Comparison of ENCODE assay signal across 16 mouse cellular contexts in genomic region chr8:61340283-61340984, GRCm38 (mm10).
DNase-seq lines count a peak whose midpoint lies in the region; ATAC-seq and TF ChIP-seq lines count a peak whose summit lies in the region.
"Had no signal": no experiment of that assay in that cellular context is flagged by ENCODE, and none has a peak within 500 bp of the region (broad histone marks: within the 10 kb centered on the region; RNA-seq: fewer than 3 reads in every experiment).

No protein-coding gene starts in this region.

- TF ChIP-seq CTCF in kidney, postnatal 0 days (IDR thresholded peaks at IDR 0.05; ENCODE audit: low read depth), result no peak
- TF ChIP-seq CTCF in embryonic fibroblast, embryonic 13.5 days (IDR thresholded peaks at IDR 0.05; ENCODE audit: borderline replicate concordance, insufficient read depth, low read length), result no peak

- no peak overlapping the region for H3K4me2 ChIP-seq in kidney, postnatal 0 days (ENCODE audit: low read length)
- no peak overlapping the region for H3K4me2 ChIP-seq in midbrain, embryonic 15.5 days
- H3K4me2 ChIP-seq in forebrain, embryonic 12.5 days, result no peak overlapping the region
- H3K4me2 ChIP-seq: limb, embryonic 15.5 days had no signal

- H3K27ac ChIP-seq in kidney, postnatal 0 days, result peak overlapping the region; percentile 31; the same call in 1 of the 2 replicates
- peak overlapping the region; percentile 38; the same call in 1 of the 2 replicates for H3K27ac ChIP-seq in embryonic fibroblast, embryonic 13.5 days (ENCODE audit: insufficient read depth, low read length)
- H3K27ac ChIP-seq in midbrain, embryonic 15.5 days, result peak overlapping the region; percentile 25
- H3K27ac ChIP-seq in forebrain, embryonic 12.5 days, result no peak overlapping the region
- H3K27ac ChIP-seq: left cerebral cortex, adult 2 months; limb, embryonic 15.5 days; macrophage had no signal

- no peak for DNase-seq in frontal cortex, postnatal 25 days (ENCODE audit: low spot score in 2 of 2)
- DNase-seq in kidney, postnatal 0 days (ENCODE audit: low spot score), result no peak
- DNase-seq in kidney, postnatal 25 days, result no peak
- no peak for DNase-seq in thymus, postnatal 0 days (ENCODE audit: low spot score)
- DNase-seq: cerebellum, postnatal 14 days; heart, adult 18-20 months; liver, postnatal 0 days; right cerebral cortex, postnatal 25 days; thymus, postnatal 4 days had no signal

- peaks cover 4% of the 10 kb centered on the region; the same call in 1 of the 2 replicates for H3K36me3 ChIP-seq in kidney, postnatal 0 days (ENCODE audit: insufficient read depth, low read length)
- no peaks in the 10 kb centered on the region for H3K36me3 ChIP-seq in midbrain, embryonic 15.5 days (replicated peaks)
- peaks cover 3% of the 10 kb centered on the region; the same call in 1 of the 2 replicates for H3K36me3 ChIP-seq in forebrain, embryonic 12.5 days (replicated peaks)

- H3K9me3 ChIP-seq in kidney, postnatal 0 days (replicated peaks; ENCODE audit: low read length), result no peaks in the 10 kb centered on the region
- no peaks in the 10 kb centered on the region for H3K9me3 ChIP-seq in midbrain, embryonic 15.5 days
- H3K9me3 ChIP-seq in forebrain, embryonic 12.5 days, result no peaks in the 10 kb centered on the region
- H3K9me3 ChIP-seq: limb, embryonic 15.5 days had no signal

- no peak for TF ChIP-seq POLR2A in embryonic fibroblast, embryonic 13.5 days (IDR thresholded peaks at IDR 0.05; ENCODE audit: low read depth, low read length)

- no peaks in the 10 kb centered on the region for H3K27me3 ChIP-seq in kidney, postnatal 0 days (ENCODE audit: insufficient read depth, low read length)
- no peaks in the 10 kb centered on the region for H3K27me3 ChIP-seq in midbrain, embryonic 15.5 days (replicated peaks)
- no peaks in the 10 kb centered on the region for H3K27me3 ChIP-seq in forebrain, embryonic 12.5 days
- H3K27me3 ChIP-seq: limb, embryonic 15.5 days had no signal

- H3K4me1 ChIP-seq in kidney, postnatal 0 days (replicated peaks; ENCODE audit: insufficient read depth, low read length), result peaks cover 11% of the 10 kb centered on the region
- H3K4me1 ChIP-seq in embryonic fibroblast, embryonic 13.5 days (ENCODE audit: control insufficient read depth, insufficient read depth, low read length), result peaks cover 19% of the 10 kb centered on the region
- H3K4me1 ChIP-seq in midbrain, embryonic 15.5 days, result 0 out of 2 replicates have a peak, but pooled peaks cover 8% of the 10 kb centered on the region
- H3K4me1 ChIP-seq in forebrain, embryonic 12.5 days, result peaks cover 17% of the 10 kb centered on the region

- no peak overlapping the region for H3K4me3 ChIP-seq in kidney, postnatal 0 days (replicated peaks; ENCODE audit: low read depth, low read length)
- H3K4me3 ChIP-seq in embryonic fibroblast, embryonic 13.5 days (ENCODE audit: insufficient read depth, low read length), result no peak overlapping the region
- H3K4me3 ChIP-seq in midbrain, embryonic 15.5 days, result no peak overlapping the region
- H3K4me3 ChIP-seq in forebrain, embryonic 12.5 days (replicated peaks), result no peak overlapping the region
- H3K4me3 ChIP-seq: left cerebral cortex, adult 2 months; limb, embryonic 15.5 days had no signal

- no peak overlapping the region for H3K9ac ChIP-seq in kidney, postnatal 0 days (ENCODE audit: low read depth, low read length)
- no peak overlapping the region for H3K9ac ChIP-seq in midbrain, embryonic 15.5 days
- H3K9ac ChIP-seq in forebrain, embryonic 12.5 days, result no peak overlapping the region
- H3K9ac ChIP-seq: limb, embryonic 15.5 days; liver, postnatal 0 days had no signal

- WGBS in kidney, postnatal 0 days, result 55% methylated on average over 17 of the region's 17 CpGs
- WGBS in midbrain, embryonic 15.5 days, result 85% methylated on average over 17 of the region's 17 CpGs
- 93% methylated on average over 17 of the region's 17 CpGs for WGBS in forebrain, embryonic 12.5 days

- 0 out of 2 replicates have a peak, but pooled peaks have one; percentile 16 for ATAC-seq in frontal cortex, adult (ENCODE audit: low TSS enrichment)
- peak; percentile 83 for ATAC-seq in kidney, postnatal 0 days (replicated peaks; ENCODE audit: low FRiP score, low read depth)
- ATAC-seq in midbrain, embryonic 15.5 days (replicated peaks), result 0 out of 2 replicates have a peak, but pooled peaks have one; percentile 46
- ATAC-seq in forebrain, embryonic 12.5 days (ENCODE audit: low FRiP score), result no peak
- ATAC-seq: liver, postnatal 0 days had no signal
